Mouse (Mus musculus): ENCODE results near the gene Cox10. TPM values are rescaled to one million over a fixed set of nuclear protein-coding genes. Genes with fewer than 3 reads are reported as not detected.

Cox10 gene
- polyA plus RNA-seq (2012; rRNA removed; ENCODE audit: low replicate concordance) = 14.6 and 15.6 TPM in 2 replicates

GRCm38 (mm10) chr11:64078956-64079726, at the start of gene Cox10:
Cox10 (minus strand) TSS chr11:64079468.

GRCm38 (mm10) chr11:63922091-63922621, 157.1 kb downstream of the Cox10 start, which contains the start of gene Hs3st3b1:
Hs3st3b1 (minus strand) TSS chr11:63922290.

Other genes with a start within 250 kb of the Cox10 start
- 2.0 and 4.6 TPM in 2 replicates for gene Hs3st3b1, start 157.2 kb downstream of the Cox10 start, polyA plus RNA-seq (2012; rRNA removed; ENCODE audit: low replicate concordance)